Mouse (Mus musculus) MEL (cell line): ENCODE measurements at regions not wholly inside any gene's neighbourhood (a gene's known extent, or its start where the extent isn't known, plus 50 kb on each side); places are given as distances from the start of the nearest gene placed in this dataset.

Experiments used
- DNase-seq: peaks from one replicate; pipeline ENCODE4 v3.0.0; 2011; ENCODE audit warnings: low read depth, low spot score
- H3K27ac ChIP-seq: 2 replicates; pipeline ENCODE4 v1.5.1; 2012; ENCODE audit warnings: low read depth, mild to moderate bottlenecking, control low read depth, low read length, moderate library complexity; ENCODE audit not compliant: control insufficient read depth
- H3K27me3 ChIP-seq, 2 experiments: fragments of 150-350 bp in 1 of 2; sonication (generic) in 1 of 2; 2 replicates each; pipeline ENCODE4 v1.6.1; 2012; ENCODE audit warnings: low read length in 2 of 2, mild to moderate bottlenecking in 2 of 2, improper control_type of control experiment in 1 of 2, moderate library complexity in 1 of 2; ENCODE audit not compliant: insufficient read depth in 2 of 2, control insufficient read depth in 1 of 2
- H3K36me3 ChIP-seq, 2 experiments: 2 replicates each; pipeline ENCODE4 v1.6.1; 2012 to 2014; ENCODE audit warnings: low read length in 2 of 2, improper control_type of control experiment in 1 of 2, inconsistent platforms in 1 of 2, mild to moderate bottlenecking in 1 of 2; ENCODE audit not compliant: insufficient read depth in 2 of 2, control insufficient read depth in 1 of 2
- H3K4me1 ChIP-seq, 2 experiments: fragments of 150-350 bp in 1 of 2; sonication (generic) in 1 of 2; 2 replicates each; pipeline ENCODE4 v1.6.1; 2012; ENCODE audit warnings: low read length in 2 of 2, improper control_type of control experiment in 1 of 2, mild to moderate bottlenecking in 1 of 2; ENCODE audit not compliant: insufficient read depth in 2 of 2, control insufficient read depth in 1 of 2
- H3K4me3 ChIP-seq, 2 experiments: fragments of 150-350 bp in 1 of 2; sonication (generic) in 1 of 2; 2 replicates each; pipeline ENCODE4 v1.5.1; 2012; ENCODE audit warnings: low read depth in 2 of 2, low read length in 2 of 2, mild to moderate bottlenecking in 2 of 2, moderate library complexity in 2 of 2, control low read depth in 1 of 2, improper control_type of control experiment in 1 of 2; ENCODE audit not compliant: control insufficient read depth in 1 of 2, insufficient read depth in 1 of 2
- H3K79me2 ChIP-seq: 2 replicates; pipeline ENCODE4 v1.6.1; 2012; ENCODE audit warnings: mild to moderate bottlenecking, low read length, moderate library complexity; ENCODE audit not compliant: control insufficient read depth, poor library complexity, insufficient read depth
- H3K9ac ChIP-seq: 2 replicates; pipeline ENCODE4 v1.6.1; 2012; ENCODE audit warnings: low read depth, mild to moderate bottlenecking, control low read depth, low read length, moderate library complexity; ENCODE audit not compliant: control insufficient read depth, poor library complexity, severe bottlenecking
- H3K9me3 ChIP-seq: fragments of 150-350 bp; sonication (generic); replicated peaks from 2 replicates; pipeline ENCODE4 v1.6.1; 2012; ENCODE audit warnings: mild to moderate bottlenecking, low read length, improper control_type of control experiment, moderate library complexity; ENCODE audit not compliant: insufficient read depth
- BHLHE40 ChIP-seq: IDR thresholded peaks from 2 replicates; pipeline ENCODE4 v1.6.1; 2012; ENCODE audit warnings: low read depth, mild to moderate bottlenecking, inconsistent platforms, low read length, improper control_type of control experiment, borderline replicate concordance
- CHD1 ChIP-seq: IDR thresholded peaks from 2 replicates; pipeline ENCODE4 v1.6.1; 2012; ENCODE audit warnings: low read depth, mild to moderate bottlenecking, inconsistent platforms, low read length, improper control_type of control experiment
- CHD2 ChIP-seq: IDR thresholded peaks from 2 replicates; pipeline ENCODE4 v1.6.1; 2011; ENCODE audit warnings: low read length, improper control_type of control experiment
- CTCF ChIP-seq, 3 experiments: IDR thresholded peaks in 2 of 3; conservative IDR thresholded peaks in 1 of 3; 2 replicates each; pipeline ENCODE4 v1.5.1; 2011 to 2012; ENCODE audit warnings: low read length in 3 of 3, low read depth in 2 of 3, mild to moderate bottlenecking in 2 of 3, improper control_type of control experiment in 1 of 3, inconsistent platforms in 1 of 3, mixed read lengths in 1 of 3, moderate library complexity in 1 of 3; ENCODE audit not compliant: control insufficient read depth in 1 of 3, insufficient read depth in 1 of 3, poor library complexity in 1 of 3, severe bottlenecking in 1 of 3
- ELF1 ChIP-seq: IDR thresholded peaks from 2 replicates; pipeline ENCODE4 v1.6.1; 2014; ENCODE audit warnings: low read depth, mild to moderate bottlenecking, inconsistent platforms, low read length, improper control_type of control experiment, moderate library complexity
- EP300 ChIP-seq, 2 experiments: IDR thresholded peaks; 2 replicates each; pipeline ENCODE4 v1.6.1; 2011; ENCODE audit warnings: improper control_type of control experiment in 2 of 2, low read length in 2 of 2, low read depth in 1 of 2, mild to moderate bottlenecking in 1 of 2
- ETS1 ChIP-seq: IDR thresholded peaks from 2 replicates; pipeline ENCODE4 v1.6.1; 2012; ENCODE audit warnings: low read depth, mild to moderate bottlenecking, inconsistent platforms, low read length, improper control_type of control experiment, moderate library complexity
- GABPA ChIP-seq: IDR thresholded peaks from 2 replicates; pipeline ENCODE4 v1.6.1; 2012; ENCODE audit warnings: low read depth, mild to moderate bottlenecking, inconsistent platforms, low read length, improper control_type of control experiment, moderate library complexity
- HCFC1 ChIP-seq: IDR thresholded peaks from 2 replicates; pipeline ENCODE4 v1.6.1; 2012; ENCODE audit warnings: low read depth, mild to moderate bottlenecking, inconsistent platforms, low read length, improper control_type of control experiment, moderate library complexity
- JUND ChIP-seq: IDR thresholded peaks from 2 replicates; pipeline ENCODE4 v1.6.1; 2011; ENCODE audit warnings: low read depth, mild to moderate bottlenecking, improper control_type of control experiment, low read length
- KAT2A ChIP-seq: conservative IDR thresholded peaks from 2 replicates; pipeline ENCODE4 v1.6.1; 2012; ENCODE audit warnings: low read depth, low read length, improper control_type of control experiment, inconsistent platforms
- MAX ChIP-seq: IDR thresholded peaks from 2 replicates; pipeline ENCODE4 v1.6.1; 2011; ENCODE audit warnings: low read length, improper control_type of control experiment
- MEF2A ChIP-seq: IDR thresholded peaks from 2 replicates; pipeline ENCODE4 v1.6.1; 2014; ENCODE audit warnings: low read depth, mild to moderate bottlenecking, inconsistent platforms, low read length, improper control_type of control experiment; ENCODE audit not compliant: poor library complexity, insufficient replicate concordance, severe bottlenecking; ENCODE audit errors: extremely low read depth
- MYB ChIP-seq: IDR thresholded peaks from 2 replicates; pipeline ENCODE4 v1.6.1; 2011; ENCODE audit warnings: mild to moderate bottlenecking, low read depth, low read length, improper control_type of control experiment
- NELFE ChIP-seq: IDR thresholded peaks from 2 replicates; pipeline ENCODE4 v1.6.1; 2011; ENCODE audit warnings: low read depth, low read length, improper control_type of control experiment
- NRF1 ChIP-seq: IDR thresholded peaks from 2 replicates; pipeline ENCODE4 v1.6.1; 2014; ENCODE audit warnings: low read depth, mild to moderate bottlenecking, inconsistent platforms, low read length, improper control_type of control experiment, moderate library complexity; ENCODE audit not compliant: poor library complexity, insufficient read depth, severe bottlenecking
- POLR2A ChIP-seq, 2 experiments: IDR thresholded peaks; 2 replicates each; pipeline ENCODE4 v1.6.1; 2011 to 2012; ENCODE audit warnings: low read length in 2 of 2, mild to moderate bottlenecking in 2 of 2, control low read depth in 1 of 2, improper control_type of control experiment in 1 of 2, low read depth in 1 of 2, moderate library complexity in 1 of 2; ENCODE audit not compliant: control insufficient read depth in 1 of 2, insufficient read depth in 1 of 2, poor library complexity in 1 of 2
- POLR2AphosphoS2 ChIP-seq: IDR thresholded peaks from 2 replicates; pipeline ENCODE4 v1.6.1; 2011; ENCODE audit warnings: low read length, improper control_type of control experiment
- RAD21 ChIP-seq: IDR thresholded peaks from 2 replicates; pipeline ENCODE4 v1.6.1; 2011; ENCODE audit warnings: mild to moderate bottlenecking, low read depth, low read length, improper control_type of control experiment
- RCOR1 ChIP-seq: IDR thresholded peaks from 2 replicates; pipeline ENCODE4 v1.6.1; 2012; ENCODE audit warnings: low read depth, mild to moderate bottlenecking, inconsistent platforms, low read length, improper control_type of control experiment
- TAL1 ChIP-seq: IDR thresholded peaks from 2 replicates; pipeline ENCODE4 v1.6.1; 2012; ENCODE audit warnings: mild to moderate bottlenecking, inconsistent platforms, low read length, moderate library complexity, mixed read lengths
- TBP ChIP-seq: IDR thresholded peaks from 2 replicates; pipeline ENCODE4 v1.8.0; 2011; ENCODE audit warnings: low read depth, low read length, improper control_type of control experiment
- ZC3H11A ChIP-seq: IDR thresholded peaks from 2 replicates; pipeline ENCODE4 v1.6.1; 2012; ENCODE audit warnings: low read depth, mild to moderate bottlenecking, inconsistent platforms, low read length, improper control_type of control experiment
- ZKSCAN1 ChIP-seq: IDR thresholded peaks from 2 replicates; pipeline ENCODE4 v1.6.1; 2012; ENCODE audit warnings: low read depth, mild to moderate bottlenecking, inconsistent platforms, low read length, improper control_type of control experiment, moderate library complexity

- no peaks in the 10 kb centered on the region for H3K27me3 ChIP-seq
- no peaks in the 10 kb centered on the region for H3K9me3 ChIP-seq
- no peak overlapping the region for H3K9ac ChIP-seq
- no peak overlapping the region for H3K4me3 ChIP-seq
- TF ChIP-seq POLR2AphosphoS2, result no peak
- no peak for TF ChIP-seq BHLHE40
- TF ChIP-seq CHD1, result no peak
- TF ChIP-seq GABPA, result no peak
- TF ChIP-seq TAL1, result no peak
- TF ChIP-seq MEF2A, result no peak
- TF ChIP-seq TBP, result no peak
- no peak for TF ChIP-seq KAT2A
- no peak for TF ChIP-seq POLR2A (IDR thresholded peaks at IDR 0.05; ENCODE audit: control insufficient read depth in 1 of 2, insufficient read depth in 1 of 2, low read depth in 1 of 2, low read length in 2 of 2, poor library complexity in 1 of 2)
- no peak for TF ChIP-seq HCFC1
- no peak for TF ChIP-seq ZC3H11A
- TF ChIP-seq CHD2, result no peak
- no peak for TF ChIP-seq JUND
- TF ChIP-seq NELFE, result no peak
- TF ChIP-seq EP300 (IDR thresholded peaks at IDR 0.05; ENCODE audit: low read depth in 1 of 2, low read length in 2 of 2), result no peak
- TF ChIP-seq NRF1, result no peak
- no peak for TF ChIP-seq ZKSCAN1
- TF ChIP-seq RCOR1, result no peak
- TF ChIP-seq, all 39 proteins: peak for 0
- Histone ChIP-seq H3K36me3 (no peaks in the 10 kb centered on the region), H3K27ac (no peak overlapping the region), H3K4me1 (no peaks in the 10 kb centered on the region), H3K79me2 (no peaks in the 10 kb centered on the region)
- DNase-seq, result no peak
Measured at GRCm38 (mm10) chr1:88799343-88799742, 97.3 kb upstream of the Arl4c start.

DNA sequence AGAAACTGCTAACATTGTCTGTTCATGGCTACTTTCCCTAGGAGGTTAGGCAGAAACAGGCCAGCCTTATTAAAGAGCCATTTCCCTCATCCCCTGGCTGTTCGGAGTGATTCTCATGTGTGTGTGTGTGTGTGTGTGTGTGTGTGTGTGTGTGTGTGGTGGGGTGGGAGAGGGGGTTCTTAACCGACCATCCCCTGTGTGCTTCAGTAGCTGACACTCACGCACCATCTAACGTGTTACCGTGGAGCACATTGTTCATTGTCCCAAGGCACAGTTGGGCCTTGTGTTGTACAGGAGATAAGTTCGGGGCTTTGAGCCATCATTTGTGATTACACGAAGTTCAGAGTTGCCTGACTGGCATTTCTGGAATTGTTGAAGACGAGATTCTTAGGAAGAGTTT, 97.8 kb upstream of the Arl4c start:
- no peak for DNase-seq
- H3K4me1 ChIP-seq, result no peaks in the 10 kb centered on the region
- no peak overlapping the region for H3K4me3 ChIP-seq
- no peaks in the 10 kb centered on the region for H3K36me3 ChIP-seq
- H3K27ac ChIP-seq, result no peak overlapping the region
- no peaks in the 10 kb centered on the region for H3K9me3 ChIP-seq
- no peaks in the 10 kb centered on the region for H3K27me3 ChIP-seq
- H3K9ac ChIP-seq, result no peak overlapping the region
- H3K79me2 ChIP-seq, result no peaks in the 10 kb centered on the region
- no peak for TF ChIP-seq CTCF (IDR thresholded peaks at IDR 0.05 in 2 of 3, conservative IDR thresholded peaks at IDR 0.05 in 1 of 3; ENCODE audit: control insufficient read depth in 1 of 3, insufficient read depth in 1 of 3, low read depth in 2 of 3, low read length in 3 of 3, poor library complexity in 1 of 3, severe bottlenecking in 1 of 3)
- TF ChIP-seq MYB, result no peak
- no peak for TF ChIP-seq MAX
- no peak for TF ChIP-seq ELF1
- TF ChIP-seq RAD21, result no peak
- no peak for TF ChIP-seq ETS1
- TF ChIP-seq TBP, result no peak
- no peak for TF ChIP-seq POLR2A (IDR thresholded peaks at IDR 0.05; ENCODE audit: control insufficient read depth in 1 of 2, insufficient read depth in 1 of 2, low read depth in 1 of 2, low read length in 2 of 2, poor library complexity in 1 of 2)
